Mouse (Mus musculus) T-cell, adult 2 months (primary cell): ENCODE measurements around the gene Sytl1.
A peak's percentile ranks its signal among the peaks of the same experiment; 100 is the strongest.

Source experiments
- DNase-seq: peaks from one replicate; pipeline ENCODE4 v3.0.0; 2022; ENCODE audit warnings: low spot score

Sytl1 gene

DNA sequence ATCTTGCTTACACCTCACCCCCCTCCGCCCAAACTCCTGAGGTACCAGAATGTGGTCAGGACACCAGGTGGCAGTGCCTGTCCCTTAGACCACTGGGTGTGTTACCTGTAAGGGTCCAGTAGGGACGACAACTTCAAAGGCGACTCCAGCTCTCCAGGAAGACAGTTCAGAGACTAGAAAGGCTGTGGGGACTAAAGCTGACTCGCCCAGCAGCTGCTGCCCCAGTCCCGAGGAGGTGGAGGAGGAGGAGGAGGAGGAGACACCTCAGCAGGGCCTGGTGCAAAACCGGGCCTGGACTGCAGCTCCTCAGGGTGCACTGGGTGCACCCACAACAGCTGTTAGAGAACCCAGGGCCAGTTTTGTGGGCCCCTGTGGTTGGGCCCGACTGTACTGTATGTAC, at the start of gene Sytl1:
Sytl1 (minus strand) TSS at position 232 of the 400 bp plus-strand sequence.
- DNase-seq: peak; percentile 45

DNA sequence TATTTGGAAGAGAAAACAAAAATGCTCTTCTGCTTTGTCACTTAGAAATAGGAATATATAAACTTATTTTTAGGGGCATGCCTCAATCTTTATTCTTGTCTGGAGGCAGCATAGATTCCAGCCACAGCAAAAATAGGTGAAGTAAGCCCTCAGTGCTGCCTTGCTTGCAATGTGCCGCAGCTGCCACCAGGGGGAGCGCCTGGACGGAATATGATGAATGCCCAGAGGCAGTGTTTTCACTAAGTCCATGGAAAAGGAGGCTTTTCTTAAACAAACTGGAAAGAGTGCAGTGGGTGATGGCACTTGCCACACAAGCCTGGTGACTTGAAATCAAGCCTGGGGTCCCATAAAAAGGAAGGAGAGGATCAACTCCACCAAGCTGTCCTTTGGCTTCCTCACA, 47.0 kb upstream of the Sytl1 start:
- DNase-seq: peak; percentile 77

DNA sequence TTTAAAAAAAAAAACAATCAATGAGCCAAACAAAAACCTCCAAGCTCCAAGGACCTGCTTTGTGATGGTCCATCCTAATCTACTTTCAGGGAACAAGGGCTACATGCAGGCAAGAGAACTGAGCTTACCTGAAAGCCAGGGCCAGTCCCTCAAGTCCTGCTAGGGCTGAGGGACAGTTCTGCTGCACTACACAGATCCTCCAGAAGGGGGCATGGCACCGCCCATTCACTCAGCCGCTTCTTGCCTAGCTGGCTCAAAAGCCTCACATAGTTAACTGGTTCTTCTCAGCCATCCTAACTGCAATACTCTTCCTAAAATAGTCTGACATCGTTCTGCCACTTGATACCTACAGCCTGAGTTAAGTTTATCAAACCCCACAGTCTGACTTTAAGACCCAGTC, 44.4 kb upstream of the Sytl1 start:
- DNase-seq: peak; percentile 59

- DNase-seq: no peak
Measured at GRCm38 (mm10) chr4:133305825-133306224, 42.9 kb upstream of the Sytl1 start.

DNA sequence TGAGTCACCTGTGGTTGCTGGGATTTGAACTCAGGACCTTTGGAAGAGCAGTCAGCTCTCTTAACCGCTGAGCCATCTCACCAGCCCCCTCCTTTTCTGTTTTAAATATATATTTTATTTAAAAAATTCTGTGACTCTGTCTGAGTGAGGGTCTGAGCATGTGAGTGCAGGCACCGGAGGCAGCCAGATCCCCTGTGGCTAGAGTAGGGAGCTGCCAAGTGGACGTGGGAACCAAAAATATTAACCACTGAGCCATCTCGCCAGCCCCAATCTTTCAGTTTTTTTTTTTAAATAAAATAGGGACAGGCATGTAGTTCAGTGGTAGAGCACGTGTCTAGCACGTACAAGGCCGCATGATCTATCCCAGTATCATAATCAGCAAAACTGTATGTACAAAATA, 41.9 kb upstream of the Sytl1 start:
- DNase-seq: no peak

DNA sequence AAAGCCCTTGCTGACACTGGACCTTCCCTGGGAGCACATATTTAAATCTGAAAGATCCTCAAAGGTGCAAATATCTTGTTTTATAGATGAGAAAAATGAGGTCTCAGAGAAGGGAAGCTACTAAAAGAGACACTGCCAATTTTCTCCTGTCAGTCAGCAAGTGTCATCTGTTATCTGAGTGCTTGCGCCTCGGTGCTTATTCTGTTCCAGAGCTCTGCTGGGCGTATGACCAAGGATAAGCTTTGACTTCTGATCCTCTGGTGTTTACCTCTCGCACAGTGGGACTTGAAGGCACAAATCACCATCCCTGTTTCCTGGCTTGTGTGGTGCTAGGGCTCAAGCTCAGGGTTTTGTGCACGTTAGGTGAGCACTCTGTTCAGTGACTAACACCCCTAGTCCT, 39.8 kb upstream of the Sytl1 start:
- DNase-seq: no peak

GRCm38 (mm10) chr4:133301802-133302201, 38.9 kb upstream of the Sytl1 start:
- peak; percentile 37 for DNase-seq

DNA sequence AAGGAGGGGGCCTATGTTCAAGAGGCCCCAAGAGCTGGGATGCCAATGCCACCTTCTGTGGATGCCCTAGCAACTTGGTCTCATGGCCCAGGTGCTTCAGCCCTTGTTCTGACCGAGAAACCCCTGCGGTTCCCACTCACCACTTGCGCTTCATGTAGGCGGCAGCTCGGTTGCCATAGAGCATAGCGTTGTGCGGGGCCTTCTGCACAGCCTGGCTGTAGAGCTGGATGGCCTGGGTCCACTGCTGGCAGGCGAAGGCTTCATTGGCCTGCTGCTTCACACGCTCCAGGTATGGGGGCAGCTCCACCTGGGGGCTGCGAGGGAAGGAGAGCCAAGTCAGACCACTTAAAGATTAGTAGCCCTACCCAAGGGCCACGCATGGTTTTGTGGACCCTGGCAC, 37.5 kb upstream of the Sytl1 start:
- no peak for DNase-seq

- no peak for DNase-seq
Measured at GRCm38 (mm10) chr4:133299701-133300100, 36.8 kb upstream of the Sytl1 start.

- peak; percentile 83 for DNase-seq
Measured at GRCm38 (mm10) chr4:133298516-133299365, 35.8 kb upstream of the Sytl1 start.

DNA sequence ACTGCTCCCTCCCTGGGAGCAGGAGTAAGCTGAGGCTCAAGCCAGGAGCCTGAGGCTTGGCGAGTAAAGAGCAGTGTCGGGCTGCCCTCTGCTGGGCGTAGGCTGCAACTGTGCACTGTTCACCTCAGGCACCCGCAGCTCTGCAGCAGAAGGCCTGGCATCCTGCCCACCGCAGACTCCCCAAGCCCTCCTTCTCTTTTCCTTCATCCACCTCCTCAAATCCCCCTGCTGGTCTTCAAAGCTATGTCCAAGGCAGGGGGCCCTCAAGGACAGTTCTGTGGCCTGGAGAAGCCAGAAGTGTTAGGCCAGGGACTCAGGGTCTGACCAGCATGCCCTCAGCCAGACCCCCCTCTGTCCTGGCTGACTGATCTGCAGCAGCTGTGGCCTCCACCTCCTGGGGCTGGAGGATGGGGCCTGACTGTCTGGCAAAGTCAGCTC, 34.9 kb upstream of the Sytl1 start:
- peak; percentile 80 for DNase-seq

DNA sequence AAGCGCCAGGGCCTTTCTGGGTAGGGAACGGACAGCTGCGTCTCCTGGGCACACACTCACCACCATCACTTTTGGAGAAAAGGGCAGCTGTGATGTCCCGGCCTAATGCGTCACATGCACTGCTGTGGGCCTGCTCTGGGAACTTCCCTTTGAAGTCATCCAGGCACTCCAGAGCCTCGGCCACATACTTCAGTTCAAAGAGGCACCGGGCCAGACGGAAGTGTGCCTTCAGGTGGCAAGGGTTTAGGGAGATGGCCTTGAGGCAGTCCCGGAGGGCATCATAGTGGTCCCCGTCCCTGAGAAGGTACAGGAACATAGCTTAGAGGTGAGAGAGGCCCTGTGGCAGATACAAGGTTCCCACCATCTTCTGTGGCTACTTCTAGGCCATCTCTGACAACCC, 34.4 kb upstream of the Sytl1 start:
- DNase-seq: no peak

- no peak for DNase-seq
Measured at GRCm38 (mm10) chr4:133294084-133294483, 31.2 kb upstream of the Sytl1 start.

- DNase-seq: no peak
Measured at GRCm38 (mm10) chr4:133292901-133293843, 30.3 kb upstream of the Sytl1 start.

GRCm38 (mm10) chr4:133292405-133292804, 29.5 kb upstream of the Sytl1 start:
- no peak for DNase-seq

DNA sequence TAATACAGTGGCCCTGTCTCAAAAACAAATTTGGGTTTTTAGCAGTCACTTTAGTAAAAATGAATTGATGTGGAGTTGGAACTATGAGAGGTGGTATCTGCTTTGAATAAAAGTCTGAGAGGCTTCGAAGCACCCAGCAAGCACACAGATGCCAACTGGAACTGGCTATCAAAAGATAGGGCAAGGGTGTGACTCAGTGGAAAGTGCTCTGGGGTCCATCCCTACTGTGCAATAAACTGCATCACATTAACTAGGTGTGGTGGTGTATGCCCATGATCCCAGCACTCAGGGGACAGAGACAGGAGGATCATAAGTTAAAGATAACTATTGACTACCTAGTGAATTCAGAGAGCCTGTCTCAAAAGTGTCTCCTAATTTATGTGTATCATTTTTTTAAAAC, 28.3 kb upstream of the Sytl1 start:
- no peak for DNase-seq

DNA sequence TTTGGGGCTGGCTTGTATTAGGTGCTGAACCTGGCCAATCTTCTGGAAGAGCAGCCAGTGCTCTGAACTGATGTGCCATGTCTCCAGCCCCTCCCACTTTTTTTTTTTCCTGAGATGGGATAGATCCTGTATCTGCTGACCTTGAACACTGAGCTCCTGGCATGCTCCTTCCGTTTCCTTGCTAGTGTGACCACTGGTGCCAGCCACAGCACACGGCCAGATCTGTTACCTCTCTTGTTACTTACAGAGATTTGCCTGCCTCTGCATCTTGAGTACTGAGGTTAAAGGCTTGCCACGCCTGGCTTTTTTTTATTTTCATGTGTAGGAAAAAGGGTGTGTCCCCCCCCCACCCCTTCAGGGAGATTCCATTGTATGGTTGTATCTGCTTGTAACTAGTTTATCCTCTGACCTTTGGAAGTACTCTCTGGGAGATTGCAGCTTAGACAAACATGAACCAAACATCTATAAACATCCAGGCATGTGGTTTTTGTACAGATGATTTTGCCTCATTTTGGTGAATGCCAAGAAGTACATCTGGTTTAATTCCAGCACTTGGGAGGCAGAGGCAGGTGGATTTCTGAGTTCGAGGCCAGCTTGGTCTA, 23.7 kb upstream of the Sytl1 start:
- DNase-seq: no peak

GRCm38 (mm10) chr4:133285950-133286349, 23.0 kb upstream of the Sytl1 start:
- no peak for DNase-seq

DNA sequence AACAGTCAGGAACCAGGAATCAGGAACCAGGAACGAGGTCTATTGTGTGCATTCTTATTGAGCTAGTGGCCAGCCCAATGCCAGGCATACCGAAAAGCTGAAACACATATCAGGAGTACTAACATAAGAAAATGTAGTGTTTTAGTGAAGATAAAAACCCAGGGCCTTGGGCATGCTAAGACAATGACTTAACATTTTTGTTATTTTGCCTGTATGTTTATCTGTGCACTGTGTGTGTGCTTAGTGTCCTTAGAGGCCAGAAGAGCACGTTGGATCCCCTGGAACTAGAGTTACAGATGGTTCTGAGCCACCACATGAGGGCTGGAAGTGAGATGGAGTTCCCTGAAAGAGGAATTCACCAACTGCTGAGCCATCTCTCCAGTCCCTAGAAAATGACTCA, 22.4 kb upstream of the Sytl1 start:
- no peak for DNase-seq

- no peak for DNase-seq
Measured at GRCm38 (mm10) chr4:133282656-133283055, 19.7 kb upstream of the Sytl1 start.

DNA sequence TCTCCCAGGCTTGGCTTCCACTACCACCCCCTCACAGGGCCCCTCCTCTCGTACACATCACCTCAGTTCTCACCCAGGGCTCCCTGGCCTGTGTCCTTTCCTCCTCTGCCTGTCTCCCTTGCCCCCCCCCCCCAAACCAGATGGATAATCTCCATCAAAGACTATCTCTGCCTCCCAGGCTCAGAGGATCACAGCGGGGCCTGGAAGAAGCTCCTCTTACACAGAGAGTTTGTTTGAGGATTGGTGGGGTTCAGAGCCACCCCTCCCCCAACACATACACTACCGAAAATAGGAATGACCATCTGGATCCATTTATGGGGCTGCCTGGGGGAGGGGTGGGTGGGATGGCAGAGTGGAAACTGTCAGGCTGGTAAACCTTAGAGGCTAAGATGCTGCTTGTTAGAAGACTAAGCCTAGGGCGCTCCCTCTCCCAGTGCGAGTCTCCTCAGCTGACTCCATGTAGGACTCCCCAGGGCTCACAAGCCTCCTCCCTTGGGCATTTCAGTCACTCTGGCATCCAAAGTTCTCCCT, 19.1 kb upstream of the Sytl1 start:
- no peak for DNase-seq

DNA sequence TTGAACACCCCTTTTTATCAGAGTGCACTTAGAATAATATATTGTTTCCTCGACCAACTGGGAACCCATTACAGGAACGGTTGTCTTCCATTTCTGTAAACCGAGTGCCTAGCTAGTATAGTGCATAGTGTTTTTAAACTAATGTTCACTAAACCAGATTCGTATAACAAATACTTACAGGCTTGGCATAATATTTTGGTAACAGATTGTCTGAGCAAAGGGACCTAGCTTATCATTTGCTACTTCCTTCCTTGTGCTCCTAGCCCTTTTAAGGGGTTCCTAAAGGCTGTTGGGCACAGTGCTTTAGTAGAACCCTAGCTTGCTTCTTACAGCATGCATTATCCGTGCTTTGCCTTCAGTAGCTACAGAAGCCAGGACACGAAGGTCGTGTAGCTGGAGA, 18.6 kb upstream of the Sytl1 start:
- DNase-seq: no peak
